Mouse (Mus musculus) gastrocnemius, adult 8-10 months (tissue): ENCODE data around the gene Gm4131. TPM values are rescaled to one million over a fixed set of nuclear protein-coding genes. Genes with fewer than 3 reads are reported as not detected.

ENCODE experiments used
- DNase-seq, 2 experiments: peaks; one replicate each; pipeline ENCODE4 v3.0.0; 2022; ENCODE audit warnings: low spot score in 2 of 2
- total RNA-seq, 4 experiments: library from RNA; stranded (reverse); gene quantifications; 2 replicates each; pipeline ENCODE4 v1.2.4; 2022

Gm4131 gene
- total RNA-seq, 4 experiments from 2014 or later, result not detected

- no peak for DNase-seq
These were observed 16.6 kb downstream of the Gm4131 start for GRCm38 (mm10) chr14:62550121-62550520.

GRCm38 (mm10) chr14:62546746-62547145, 20.0 kb downstream of the Gm4131 start:
- no peak for DNase-seq

- no peak for DNase-seq
These were observed 20.4 kb downstream of the Gm4131 start for GRCm38 (mm10) chr14:62546296-62546695.

GRCm38 (mm10) chr14:62541751-62542150, 25.0 kb downstream of the Gm4131 start:
- no peak for DNase-seq

GRCm38 (mm10) chr14:62539834-62540233, 26.9 kb downstream of the Gm4131 start:
- no peak for DNase-seq

GRCm38 (mm10) chr14:62536988-62537387, 29.7 kb downstream of the Gm4131 start:
- no peak for DNase-seq

- DNase-seq, result peak in 1 of 2 experiments; percentile 37
These were observed 30.6 kb downstream of the Gm4131 start for GRCm38 (mm10) chr14:62536127-62536526.

GRCm38 (mm10) chr14:62530951-62531350, 35.8 kb downstream of the Gm4131 start:
- no peak for DNase-seq

DNA sequence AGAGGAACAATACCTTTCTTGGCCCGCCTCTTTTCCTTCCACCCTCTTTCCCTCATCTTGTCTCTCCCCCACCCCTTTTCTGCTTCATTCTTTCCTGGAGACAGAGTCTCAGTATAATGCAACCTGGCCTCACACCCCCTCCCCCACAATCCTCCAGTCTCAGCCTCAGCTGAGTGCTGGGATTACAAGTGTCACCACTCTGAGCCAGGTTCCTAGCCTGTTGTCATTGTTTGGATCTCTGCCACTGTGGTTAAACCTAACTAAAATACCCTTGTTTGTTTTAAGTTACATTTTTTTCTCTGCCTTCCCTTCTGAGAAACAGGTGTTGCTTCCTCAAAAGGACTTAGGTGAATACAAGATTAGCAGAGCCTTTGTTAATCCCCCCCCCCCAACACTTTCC, 53.9 kb downstream of the Gm4131 start:
- no peak for DNase-seq

DNA sequence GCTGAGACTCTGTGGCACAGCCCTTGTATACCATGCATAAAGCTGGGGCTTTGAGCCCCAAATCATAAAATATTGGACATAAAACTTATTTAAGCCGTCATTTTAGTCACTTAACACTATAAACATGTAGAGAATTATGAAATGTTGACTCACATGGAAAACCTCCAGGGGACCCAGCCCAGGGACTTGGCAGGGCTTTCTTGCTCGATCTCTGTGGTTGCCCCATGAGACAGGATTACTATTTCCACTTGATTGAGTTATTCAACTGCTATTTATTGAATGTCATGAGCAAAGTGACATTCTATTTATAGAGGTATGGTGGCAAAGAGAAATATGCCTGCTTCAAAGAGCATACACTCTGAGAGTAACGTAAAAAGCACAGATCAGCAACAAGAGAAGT, 57.4 kb downstream of the Gm4131 start:
- DNase-seq, result peak; percentile 47 to 55

GRCm38 (mm10) chr14:62506261-62506660, 60.5 kb downstream of the Gm4131 start:
- DNase-seq, result no peak

- DNase-seq, result no peak
These were observed 69.3 kb downstream of the Gm4131 start for GRCm38 (mm10) chr14:62497391-62497790.

DNA sequence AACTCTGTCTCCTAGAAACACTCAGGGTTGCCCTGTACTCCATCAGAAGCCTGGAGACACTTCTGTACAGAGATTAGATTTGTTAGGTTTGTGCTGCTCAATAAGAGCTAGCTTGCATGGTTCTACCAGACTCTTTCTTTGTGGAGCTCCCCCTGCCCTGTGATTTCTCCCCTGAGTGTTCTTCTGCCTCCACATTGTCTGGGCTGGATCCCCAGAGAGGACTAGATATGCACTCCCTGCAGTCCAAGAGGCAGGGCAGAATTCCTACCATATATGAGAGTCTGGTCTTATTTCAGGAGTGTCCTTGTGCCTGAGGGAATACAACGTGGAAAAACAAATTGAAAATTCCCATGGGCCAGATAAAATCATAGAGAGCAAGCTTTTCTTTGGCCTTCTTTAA, 70.2 kb downstream of the Gm4131 start:
- DNase-seq, result no peak

- no peak for DNase-seq
These were observed 73.3 kb downstream of the Gm4131 start for GRCm38 (mm10) chr14:62493456-62493855.

DNA sequence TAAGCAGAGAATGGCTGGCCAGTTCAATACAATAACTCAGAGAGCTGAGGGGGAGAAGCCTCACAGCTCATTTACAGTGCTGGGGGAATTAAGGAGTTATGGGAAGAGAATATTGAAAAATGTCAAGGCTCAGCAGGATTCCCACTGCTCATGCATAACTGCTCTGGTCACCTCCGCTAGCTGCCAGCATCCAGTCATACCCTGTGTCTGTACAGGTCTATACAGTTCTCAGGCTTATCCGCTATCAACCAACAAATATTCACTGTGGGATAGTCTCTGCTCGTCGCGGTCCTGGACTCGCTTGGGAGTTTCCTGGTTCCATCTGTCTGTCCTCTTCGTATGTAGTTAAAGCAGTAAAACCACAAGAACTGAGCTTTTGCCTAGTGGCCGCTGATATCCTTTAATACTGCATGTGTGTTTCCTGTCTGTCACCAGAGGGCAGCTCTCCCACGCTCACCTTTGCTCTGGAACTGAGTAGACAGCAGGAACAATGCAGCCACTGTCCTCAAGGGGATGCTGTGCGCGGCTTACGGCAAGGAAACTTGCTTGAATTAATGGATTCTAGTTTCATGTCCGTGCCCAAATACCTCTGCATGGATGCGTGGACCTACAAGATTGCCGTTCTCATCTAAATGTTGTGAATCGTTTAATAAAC, 74.4 kb downstream of the Gm4131 start:
- peak; percentile 54 to 62 for DNase-seq

DNA sequence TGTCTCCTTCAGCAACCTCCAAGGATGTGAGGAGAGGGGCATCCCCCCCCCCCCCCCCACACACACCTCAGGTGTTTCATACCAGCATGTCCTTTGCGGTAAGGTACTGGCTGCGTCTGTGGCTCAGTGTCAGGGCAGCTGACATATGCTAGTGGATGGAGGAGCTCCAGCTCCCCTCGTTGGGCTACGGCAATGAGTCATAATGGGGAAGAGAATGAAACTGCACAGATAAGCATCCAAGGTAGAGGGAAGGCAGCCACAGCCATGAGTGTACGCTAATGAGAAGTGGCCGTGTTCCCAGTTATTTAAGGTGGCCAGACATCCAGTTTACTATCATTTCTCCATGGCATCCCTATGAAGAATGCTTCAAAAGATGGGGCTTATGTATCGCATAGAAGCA, 78.5 kb downstream of the Gm4131 start:
- DNase-seq, result no peak

- no peak for DNase-seq
These were observed 85.3 kb downstream of the Gm4131 start for GRCm38 (mm10) chr14:62481381-62481780.

DNA sequence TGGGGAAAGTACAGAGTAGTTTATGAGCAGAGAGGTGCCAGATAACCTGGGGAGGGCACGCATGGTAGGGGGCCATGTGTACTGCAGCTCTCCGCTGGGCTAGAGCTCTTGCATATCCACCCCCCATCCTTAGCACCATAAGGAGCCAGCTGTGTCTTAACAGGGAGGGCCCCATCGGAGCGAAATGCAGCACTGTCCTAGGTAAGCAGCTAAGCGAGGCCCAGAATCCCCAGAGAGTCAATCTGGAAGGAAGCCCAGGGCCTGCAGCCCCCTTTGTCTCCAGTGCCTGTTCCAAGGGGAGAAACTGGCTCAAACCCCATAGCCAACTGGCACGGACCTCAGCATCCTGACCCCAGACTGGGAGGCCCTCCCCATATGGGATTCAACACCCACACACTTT, 87.3 kb downstream of the Gm4131 start:
- no peak for DNase-seq

GRCm38 (mm10) chr14:62474481-62474880, 92.2 kb downstream of the Gm4131 start:
- no peak for DNase-seq

DNA sequence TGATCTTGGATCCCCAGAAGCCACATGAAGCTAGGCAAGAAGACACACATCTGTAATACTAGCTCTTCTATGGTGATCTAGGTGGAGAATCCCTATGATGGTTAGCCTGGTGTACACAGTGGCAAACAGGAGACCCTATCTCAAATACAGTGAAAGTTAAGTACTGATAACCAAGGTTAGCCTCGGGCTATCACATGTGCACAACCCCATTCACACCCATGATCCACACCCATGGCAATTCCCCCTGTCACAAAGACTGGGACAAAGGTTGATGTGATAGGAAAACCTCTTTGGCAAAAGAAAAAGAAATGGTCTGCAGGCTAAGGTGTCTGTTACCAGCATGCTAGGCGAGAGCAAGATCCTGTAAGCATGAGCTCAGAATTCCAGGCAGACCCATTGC, 94.7 kb downstream of the Gm4131 start:
- DNase-seq, result no peak

DNA sequence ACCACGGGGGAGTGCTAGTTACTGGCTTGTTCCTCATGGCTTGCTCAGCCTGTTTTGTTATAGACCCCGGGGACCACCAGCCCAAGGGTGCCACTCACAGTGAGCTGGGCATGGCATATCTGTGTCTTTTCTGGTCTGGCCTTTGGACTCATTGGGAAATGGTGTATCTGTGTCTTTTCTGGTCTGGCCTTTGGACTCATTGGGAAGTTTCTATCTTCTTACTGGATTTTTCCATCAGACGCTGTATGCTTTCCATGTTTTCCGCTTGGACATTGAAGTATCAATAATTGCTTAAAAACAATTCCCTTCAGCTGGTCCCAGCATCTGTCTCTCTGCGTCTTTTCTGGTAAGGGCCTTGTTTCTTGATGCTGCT, 98.0 kb downstream of the Gm4131 start:
- DNase-seq, result no peak

- no peak for DNase-seq
These were observed 98.5 kb downstream of the Gm4131 start for GRCm38 (mm10) chr14:62468119-62468752.

DNA sequence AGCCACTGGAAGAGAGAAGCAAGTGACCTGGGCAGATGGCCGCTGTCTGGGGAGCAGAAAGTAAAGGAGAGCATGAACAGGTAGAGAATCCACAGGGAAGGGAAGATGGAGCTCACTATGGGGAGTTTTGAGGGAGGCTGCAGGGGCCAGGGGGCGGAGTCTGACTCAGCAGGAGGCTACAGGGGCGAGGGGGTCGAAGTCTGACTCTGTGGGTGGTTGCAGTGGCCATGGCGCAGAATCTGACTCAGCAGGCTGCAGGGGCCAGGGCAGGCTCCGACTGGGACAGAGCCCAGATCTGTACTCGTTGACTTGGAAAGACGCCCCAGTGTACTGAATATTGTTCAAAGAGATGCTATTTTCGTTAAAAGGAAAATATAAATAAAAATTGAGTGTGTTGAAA, 101.8 kb downstream of the Gm4131 start:
- DNase-seq, result peak in 1 of 2 experiments; percentile 6
